In genomic region chr10:44702108-44702507, GRCm38 (mm10) we compare ENCODE assay signal across 11 mouse cellular contexts.
DNase-seq lines count a peak whose midpoint lies in the region; ATAC-seq and TF ChIP-seq lines count a peak whose summit lies in the region.
"Had no signal": no experiment of that assay in that cellular context is flagged by ENCODE, and none has a peak within 500 bp of the region (broad histone marks: within the 10 kb centered on the region; RNA-seq: fewer than 3 reads in every experiment).

No protein-coding gene starts in this region.

- 53% methylated on average over 5 of the region's 5 CpGs for WGBS in embryonic facial prominence, embryonic 11.5 days
- WGBS in embryonic facial prominence, embryonic 10.5 days = 59% methylated on average over 5 of the region's 5 CpGs
- WGBS in stomach, embryonic 16.5 days = 69% methylated on average over 5 of the region's 5 CpGs
- WGBS in stomach, postnatal 0 days = 70% methylated on average over 5 of the region's 5 CpGs
- WGBS in liver, embryonic 15.5 days (ENCODE audit: insufficient replicate concordance) = 35% methylated on average over 5 of the region's 5 CpGs

- no peak overlapping the region for H3K27ac ChIP-seq in embryonic facial prominence, embryonic 11.5 days (replicated peaks; ENCODE audit: low read depth, low read length)
- no peak overlapping the region for H3K27ac ChIP-seq in embryonic facial prominence, embryonic 10.5 days (replicated peaks)
- no peak overlapping the region for H3K27ac ChIP-seq in stomach, embryonic 16.5 days (ENCODE audit: low read length)
- H3K27ac ChIP-seq in stomach, postnatal 0 days (replicated peaks) = no peak overlapping the region
- peak overlapping the region; percentile 30; the same call in 1 of the 2 replicates for H3K27ac ChIP-seq in liver, embryonic 15.5 days (replicated peaks)
- H3K27ac ChIP-seq: heart, adult 2 months had no signal

- no peaks in the 10 kb centered on the region for H3K27me3 ChIP-seq in embryonic facial prominence, embryonic 11.5 days (ENCODE audit: control insufficient read depth, insufficient read depth, low read length)
- no peaks in the 10 kb centered on the region for H3K27me3 ChIP-seq in embryonic facial prominence, embryonic 10.5 days (replicated peaks; ENCODE audit: low read depth, poor library complexity, severe bottlenecking)
- H3K27me3 ChIP-seq in stomach, embryonic 16.5 days (ENCODE audit: control insufficient read depth, insufficient read depth, low read length) = no peaks in the 10 kb centered on the region
- H3K27me3 ChIP-seq in stomach, postnatal 0 days (ENCODE audit: control insufficient read depth, insufficient read depth, low read length) = no peaks in the 10 kb centered on the region
- H3K27me3 ChIP-seq in liver, embryonic 15.5 days = no peaks in the 10 kb centered on the region
- H3K27me3 ChIP-seq: megakaryocyte, embryonic 14.5 days had no signal

- intact Hi-C loops in left cerebral cortex, postnatal 4 days (cut with DNase I) = no loop called here

- TF ChIP-seq CTCF in stomach, postnatal 0 days (IDR thresholded peaks at IDR 0.05; ENCODE audit: low read depth) = no peak

- ATAC-seq in embryonic facial prominence, embryonic 11.5 days (replicated peaks; ENCODE audit: insufficient number of reproducible peaks, low FRiP score, low TSS enrichment, low read depth) = no peak
- ATAC-seq in stomach, embryonic 16.5 days (ENCODE audit: insufficient read depth, low FRiP score) = peak; percentile 64; the same call in 1 of the 2 replicates
- ATAC-seq in stomach, postnatal 0 days (ENCODE audit: low FRiP score, low TSS enrichment) = no peak
- ATAC-seq in liver, embryonic 15.5 days (ENCODE audit: insufficient read depth) = peak; percentile 80

- no peak for TF ChIP-seq EP300 in stomach, postnatal 0 days (optimal IDR thresholded peaks at IDR 0.05)

- no peaks in the 10 kb centered on the region for H3K4me1 ChIP-seq in embryonic facial prominence, embryonic 11.5 days (ENCODE audit: control insufficient read depth, insufficient read depth, low read length)
- peaks cover 6% of the 10 kb centered on the region for H3K4me1 ChIP-seq in embryonic facial prominence, embryonic 10.5 days
- no peaks in the 10 kb centered on the region for H3K4me1 ChIP-seq in stomach, embryonic 16.5 days (ENCODE audit: control insufficient read depth, insufficient read depth, low read length)
- no peaks in the 10 kb centered on the region for H3K4me1 ChIP-seq in stomach, postnatal 0 days (replicated peaks; ENCODE audit: control insufficient read depth, insufficient read depth)
- H3K4me1 ChIP-seq in liver, embryonic 15.5 days (replicated peaks) = 0 out of 2 replicates have a peak, but pooled peaks cover 4% of the 10 kb centered on the region
- H3K4me1 ChIP-seq: megakaryocyte, embryonic 14.5 days had no signal

- H3K36me3 ChIP-seq in embryonic facial prominence, embryonic 11.5 days (replicated peaks; ENCODE audit: control insufficient read depth, insufficient read depth, low read depth, low read length) = no peaks in the 10 kb centered on the region
- no peaks in the 10 kb centered on the region for H3K36me3 ChIP-seq in embryonic facial prominence, embryonic 10.5 days (replicated peaks)
- H3K36me3 ChIP-seq in stomach, embryonic 16.5 days (ENCODE audit: control insufficient read depth, insufficient read depth, low read length) = no peaks in the 10 kb centered on the region
- no peaks in the 10 kb centered on the region for H3K36me3 ChIP-seq in stomach, postnatal 0 days (ENCODE audit: control insufficient read depth, insufficient read depth, low read length)
- no peaks in the 10 kb centered on the region for H3K36me3 ChIP-seq in liver, embryonic 15.5 days (replicated peaks)

- DNase-seq in embryonic facial prominence, embryonic 11.5 days (ENCODE audit: low spot score) = peak; percentile 3
- DNase-seq in embryonic facial prominence, embryonic 10.5 days (ENCODE audit: low spot score) = no peak
- no peak for DNase-seq in stomach, postnatal 0 days (ENCODE audit: low spot score)
- DNase-seq in yolk sac, embryonic 10.5 days (ENCODE audit: low spot score) = peak; percentile 65
- DNase-seq in left cerebral cortex, postnatal 4 days = no peak
- DNase-seq in thymus, postnatal 36 days = no peak
- DNase-seq: right cerebral cortex, postnatal 25 days had no signal

- no peak overlapping the region for H3K9ac ChIP-seq in embryonic facial prominence, embryonic 11.5 days (replicated peaks; ENCODE audit: low read length)
- no peak overlapping the region for H3K9ac ChIP-seq in stomach, embryonic 16.5 days (ENCODE audit: low read length)
- no peak overlapping the region for H3K9ac ChIP-seq in stomach, postnatal 0 days (ENCODE audit: low read length)
- no peak overlapping the region for H3K9ac ChIP-seq in liver, embryonic 15.5 days

- H3K9me3 ChIP-seq in embryonic facial prominence, embryonic 11.5 days (replicated peaks; ENCODE audit: control insufficient read depth, low read length) = no peaks in the 10 kb centered on the region
- no peaks in the 10 kb centered on the region for H3K9me3 ChIP-seq in embryonic facial prominence, embryonic 10.5 days
- H3K9me3 ChIP-seq in stomach, embryonic 16.5 days (replicated peaks; ENCODE audit: control insufficient read depth, low read length) = no peaks in the 10 kb centered on the region
- H3K9me3 ChIP-seq in stomach, postnatal 0 days (ENCODE audit: control insufficient read depth, low read length) = no peaks in the 10 kb centered on the region
- H3K9me3 ChIP-seq in liver, embryonic 15.5 days (replicated peaks) = no peaks in the 10 kb centered on the region
- H3K9me3 ChIP-seq: megakaryocyte, embryonic 14.5 days had no signal

- H3K4me3 ChIP-seq in embryonic facial prominence, embryonic 11.5 days (ENCODE audit: low read depth, low read length) = no peak overlapping the region
- no peak overlapping the region for H3K4me3 ChIP-seq in embryonic facial prominence, embryonic 10.5 days
- H3K4me3 ChIP-seq in stomach, embryonic 16.5 days (replicated peaks; ENCODE audit: low read length) = no peak overlapping the region
- no peak overlapping the region for H3K4me3 ChIP-seq in stomach, postnatal 0 days (ENCODE audit: low read depth, low read length)
- H3K4me3 ChIP-seq in liver, embryonic 15.5 days (replicated peaks) = no peak overlapping the region
- H3K4me3 ChIP-seq: heart, adult 2 months; megakaryocyte, embryonic 14.5 days had no signal

- no peak overlapping the region for H3K4me2 ChIP-seq in embryonic facial prominence, embryonic 11.5 days (ENCODE audit: low read depth, low read length)
- H3K4me2 ChIP-seq in stomach, embryonic 16.5 days (ENCODE audit: low read depth, low read length) = no peak overlapping the region
- H3K4me2 ChIP-seq in stomach, postnatal 0 days (replicated peaks; ENCODE audit: low read depth) = no peak overlapping the region
- no peak overlapping the region; the same call in 1 of the 2 replicates for H3K4me2 ChIP-seq in liver, embryonic 15.5 days

Comparison
In these comparisons a context has a peak if more than half of its experiments do, and no peak if none do; other contexts are left out.
1. ATAC-seq: peak in stomach, embryonic 16.5 days (single experiment) and liver, embryonic 15.5 days (single experiment); none in embryonic facial prominence, embryonic 11.5 days (single experiment) and stomach, postnatal 0 days (single experiment).
2. DNase-seq: peak in embryonic facial prominence, embryonic 11.5 days (single experiment) and yolk sac, embryonic 10.5 days (single experiment); none in embryonic facial prominence, embryonic 10.5 days (single experiment), stomach, postnatal 0 days (single experiment), left cerebral cortex, postnatal 4 days (single experiment) and thymus, postnatal 36 days (0 of 2).